Comparison of ENCODE assay signal across 7 mouse cellular contexts in genomic region chr17:45680391-45680980, GRCm38 (mm10). TPM values are rescaled to one million over a fixed set of nuclear protein-coding genes. Genes with fewer than 3 reads are reported as not detected.
A peak's percentile ranks its signal among the peaks of the same experiment; 100 is the strongest.
DNase-seq lines count a peak whose midpoint lies in the region; ATAC-seq lines count a peak whose summit lies in the region.

No protein-coding gene starts in this region.

- H3K4me1 ChIP-seq in heart, embryonic 12.5 days (replicated peaks), result peaks cover 16% of the 10 kb centered on the region
- peaks cover 21% of the 10 kb centered on the region for H3K4me1 ChIP-seq in kidney, embryonic 15.5 days
- H3K4me1 ChIP-seq in limb, embryonic 11.5 days (ENCODE audit: control insufficient read depth, insufficient read depth, low read length), result peaks cover 13% of the 10 kb centered on the region
- peaks cover 9% of the 10 kb centered on the region; the same call in 1 of the 2 replicates for H3K4me1 ChIP-seq in neural tube, embryonic 11.5 days (ENCODE audit: control insufficient read depth, insufficient read depth, low read length)

- peak; percentile 93 for DNase-seq in brain, adult 2 months (ENCODE audit: low read depth, low spot score)
- peak; percentile 24 for DNase-seq in embryo, embryonic 11.5 days (ENCODE audit: low read depth, low spot score)
- DNase-seq in limb, embryonic 11.5 days (ENCODE audit: low spot score), result peak; percentile 65
- DNase-seq in neural tube, embryonic 11.5 days (ENCODE audit: low spot score), result peak; percentile 67
- DNase-seq in spleen, adult 18-20 months, result no peak

- 46% methylated on average over 8 of the region's 8 CpGs for WGBS in heart, embryonic 12.5 days
- 44% methylated on average over 8 of the region's 8 CpGs for WGBS in kidney, embryonic 15.5 days
- WGBS in limb, embryonic 11.5 days, result 51% methylated on average over 8 of the region's 8 CpGs
- 55% methylated on average over 8 of the region's 8 CpGs for WGBS in neural tube, embryonic 11.5 days

- peaks cover 24% of the 10 kb centered on the region for H3K36me3 ChIP-seq in heart, embryonic 12.5 days
- peaks cover 27% of the 10 kb centered on the region for H3K36me3 ChIP-seq in kidney, embryonic 15.5 days
- H3K36me3 ChIP-seq in limb, embryonic 11.5 days (ENCODE audit: control insufficient read depth, insufficient read depth, low read length), result peaks cover 2% of the 10 kb centered on the region; the same call in 1 of the 2 replicates
- peaks cover 2% of the 10 kb centered on the region; the same call in 1 of the 2 replicates for H3K36me3 ChIP-seq in neural tube, embryonic 11.5 days (ENCODE audit: control insufficient read depth, insufficient read depth, low read length)

- peak overlapping the region; percentile 21 for H3K4me3 ChIP-seq in heart, embryonic 12.5 days
- peak overlapping the region; percentile 15; the same call in 1 of the 2 replicates for H3K4me3 ChIP-seq in kidney, embryonic 15.5 days (replicated peaks)
- no peak overlapping the region; the same call in 1 of the 2 replicates for H3K4me3 ChIP-seq in limb, embryonic 11.5 days (ENCODE audit: low read depth, low read length)
- no peak overlapping the region for H3K4me3 ChIP-seq in neural tube, embryonic 11.5 days (ENCODE audit: low read depth, low read length)

- H3K9ac ChIP-seq in heart, embryonic 12.5 days, result peak overlapping the region; percentile 68
- peak overlapping the region; percentile 29; the same call in 1 of the 2 replicates for H3K9ac ChIP-seq in kidney, embryonic 15.5 days
- H3K9ac ChIP-seq in limb, embryonic 11.5 days (ENCODE audit: low read length), result 0 out of 2 replicates have a peak overlapping the region, but pooled peaks have one; percentile 32
- peak overlapping the region; percentile 27; the same call in 1 of the 2 replicates for H3K9ac ChIP-seq in neural tube, embryonic 11.5 days (ENCODE audit: low read length)

- no peaks in the 10 kb centered on the region for H3K9me3 ChIP-seq in heart, embryonic 12.5 days (replicated peaks)
- no peaks in the 10 kb centered on the region for H3K9me3 ChIP-seq in kidney, embryonic 15.5 days (replicated peaks)
- no peaks in the 10 kb centered on the region for H3K9me3 ChIP-seq in limb, embryonic 11.5 days (ENCODE audit: control insufficient read depth, low read length)
- H3K9me3 ChIP-seq in neural tube, embryonic 11.5 days (ENCODE audit: control insufficient read depth, low read length), result no peaks in the 10 kb centered on the region

- ATAC-seq in heart, embryonic 12.5 days (ENCODE audit: insufficient number of reproducible peaks, low FRiP score), result peak; percentile 70
- ATAC-seq in kidney, embryonic 15.5 days (replicated peaks; ENCODE audit: low FRiP score), result peak; percentile 63
- ATAC-seq in limb, embryonic 11.5 days (ENCODE audit: insufficient number of reproducible peaks, low FRiP score, low TSS enrichment, low read depth), result no peak
- ATAC-seq in neural tube, embryonic 11.5 days (ENCODE audit: insufficient read depth, low FRiP score, low TSS enrichment), result peak; percentile 54; the same call in 1 of the 2 replicates

- peak overlapping the region; percentile 71 for H3K27ac ChIP-seq in heart, embryonic 12.5 days (ENCODE audit: poor library complexity, severe bottlenecking)
- H3K27ac ChIP-seq in kidney, embryonic 15.5 days, result peak overlapping the region; percentile 66
- no peak overlapping the region for H3K27ac ChIP-seq in limb, embryonic 11.5 days (replicated peaks; ENCODE audit: low read depth, low read length)
- H3K27ac ChIP-seq in neural tube, embryonic 11.5 days (ENCODE audit: low read depth, low read length), result no peak overlapping the region

- H3K27me3 ChIP-seq in heart, embryonic 12.5 days (replicated peaks), result no peaks in the 10 kb centered on the region
- H3K27me3 ChIP-seq in kidney, embryonic 15.5 days, result no peaks in the 10 kb centered on the region
- no peaks in the 10 kb centered on the region for H3K27me3 ChIP-seq in limb, embryonic 11.5 days (ENCODE audit: control insufficient read depth, insufficient read depth, low read length)
- H3K27me3 ChIP-seq in neural tube, embryonic 11.5 days (ENCODE audit: control insufficient read depth, insufficient read depth, low read length), result no peaks in the 10 kb centered on the region

- H3K4me2 ChIP-seq in heart, embryonic 12.5 days, result peak overlapping the region; percentile 59
- H3K4me2 ChIP-seq in kidney, embryonic 15.5 days, result peak overlapping the region; percentile 46
- peak overlapping the region; percentile 7; the same call in 1 of the 2 replicates for H3K4me2 ChIP-seq in limb, embryonic 11.5 days (ENCODE audit: low read depth, severe bottlenecking)
- 0 out of 2 replicates have a peak overlapping the region, but pooled peaks have one; percentile 25 for H3K4me2 ChIP-seq in neural tube, embryonic 11.5 days (ENCODE audit: low read depth)

RNA-seq across cellular contexts. Expression of gene Mrpl14, which starts 5.6 kb away (rescaled TPM):
- polyA plus RNA-seq in heart, embryonic 12.5 days (2016; fragmentation: Nextera tagmentation; extraction: Ambion mirVana), result 128 and 129 TPM in 2 replicates
- 144 and 152 TPM in 2 replicates for polyA plus RNA-seq in kidney, embryonic 15.5 days (2015; fragmentation: Nextera tagmentation; extraction: Ambion mirVana)
- 146 and 154 TPM in 2 replicates for polyA plus RNA-seq in limb, embryonic 11.5 days (2014; fragmentation: Nextera tagmentation; extraction: Ambion mirVana)
- polyA plus RNA-seq in neural tube, embryonic 11.5 days (2014; fragmentation: Nextera tagmentation; extraction: Ambion mirVana), result 102 and 108 TPM in 2 replicates

RNA-seq across cellular contexts. Expression of gene Tmem63b, which starts 6.2 kb away (rescaled TPM):
- 41.2 and 41.4 TPM in 2 replicates for polyA plus RNA-seq in heart, embryonic 12.5 days (2016; fragmentation: Nextera tagmentation; extraction: Ambion mirVana)
- polyA plus RNA-seq in kidney, embryonic 15.5 days (2015; fragmentation: Nextera tagmentation; extraction: Ambion mirVana), result 35.3 and 39.4 TPM in 2 replicates
- 23.3 and 23.6 TPM in 2 replicates for polyA plus RNA-seq in limb, embryonic 11.5 days (2014; fragmentation: Nextera tagmentation; extraction: Ambion mirVana)
- polyA plus RNA-seq in neural tube, embryonic 11.5 days (2014; fragmentation: Nextera tagmentation; extraction: Ambion mirVana), result 48.7 and 55.2 TPM in 2 replicates

RNA-seq across cellular contexts. Expression of gene Capn11, which starts 21.4 kb away (rescaled TPM):
- polyA plus RNA-seq in heart, embryonic 12.5 days (2016; fragmentation: Nextera tagmentation; extraction: Ambion mirVana), result 0.46 and 0.56 TPM in 2 replicates
- 0.57 and 0.87 TPM in 2 replicates for polyA plus RNA-seq in kidney, embryonic 15.5 days (2015; fragmentation: Nextera tagmentation; extraction: Ambion mirVana)
- 0.26 and 0.81 TPM in 2 replicates for polyA plus RNA-seq in limb, embryonic 11.5 days (2014; fragmentation: Nextera tagmentation; extraction: Ambion mirVana)
- 0.15 and 0.57 TPM in 2 replicates for polyA plus RNA-seq in neural tube, embryonic 11.5 days (2014; fragmentation: Nextera tagmentation; extraction: Ambion mirVana)

RNA-seq across cellular contexts. Expression of gene 1600014C23Rik, which starts 53.2 kb away (rescaled TPM):
- 0.61 TPM in 1 of 2 replicates, not detected in the other for polyA plus RNA-seq in heart, embryonic 12.5 days (2016; fragmentation: Nextera tagmentation; extraction: Ambion mirVana)
- polyA plus RNA-seq in kidney, embryonic 15.5 days (2015; fragmentation: Nextera tagmentation; extraction: Ambion mirVana), result 0.68 TPM in 1 of 2 replicates, not detected in the other
- polyA plus RNA-seq in limb, embryonic 11.5 days (2014; fragmentation: Nextera tagmentation; extraction: Ambion mirVana), result not detected in 2 replicates
- not detected in 2 replicates for polyA plus RNA-seq in neural tube, embryonic 11.5 days (2014; fragmentation: Nextera tagmentation; extraction: Ambion mirVana)

Comparison
In these comparisons a context has a peak if more than half of its experiments do, and no peak if none do; other contexts are left out.
1. DNase-seq: peak in brain, adult 2 months (single experiment), embryo, embryonic 11.5 days (single experiment), limb, embryonic 11.5 days (single experiment) and neural tube, embryonic 11.5 days (single experiment); none in spleen, adult 18-20 months (0 of 2).
2. H3K27ac ChIP-seq: peak in heart, embryonic 12.5 days (single experiment) and kidney, embryonic 15.5 days (single experiment); none in limb, embryonic 11.5 days (single experiment) and neural tube, embryonic 11.5 days (single experiment).
3. H3K4me2 ChIP-seq: peak in every context shown above with its lines; median percentile 59 in heart, embryonic 12.5 days; 46 in kidney, embryonic 15.5 days; 25 in neural tube, embryonic 11.5 days; 7 in limb, embryonic 11.5 days.
4. H3K4me3 ChIP-seq: peak in heart, embryonic 12.5 days (single experiment) and kidney, embryonic 15.5 days (single experiment); none in limb, embryonic 11.5 days (single experiment) and neural tube, embryonic 11.5 days (single experiment).
5. Peak in every context shown above with its lines, with median percentiles within 50 percentile points of each other: H3K9ac ChIP-seq.